Mouse (Mus musculus): ENCODE measurements at regions not wholly inside any gene's neighbourhood (a gene's known extent, or its start where the extent isn't known, plus 50 kb on each side); places are given as distances from the start of the nearest gene placed in this dataset.

DNA sequence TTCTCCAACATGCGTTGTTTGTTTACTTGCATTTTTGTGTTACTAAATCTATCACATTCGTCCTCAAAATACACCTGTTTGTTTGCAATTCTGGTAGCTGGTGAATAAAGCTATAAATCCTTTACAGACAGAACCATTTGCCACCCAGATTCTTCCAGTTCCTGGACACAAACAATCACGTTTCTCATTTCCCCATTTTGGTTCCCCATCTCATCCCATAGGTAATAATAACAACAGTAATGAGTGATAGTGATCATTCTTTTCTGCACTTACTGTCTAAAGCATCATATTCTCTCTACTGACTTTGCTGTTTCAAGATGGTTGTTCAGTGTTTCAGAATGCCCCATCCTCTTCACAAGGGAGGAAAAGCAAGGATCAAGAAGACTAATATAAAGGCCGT is 368.3 kb downstream of the Rpl36a-ps1 start:
- Histone ChIP-seq H3K27ac (ENCODE audit: insufficient read depth, low read depth, low read length) (no peak overlapping the region), H3K4me1 (ENCODE audit: control insufficient read depth, insufficient read depth, low read length) (peaks cover 3% of the 10 kb centered on the region), H3K4me3 (ENCODE audit: insufficient read depth, low read length) (no peak overlapping the region)
- TF ChIP-seq CTCF (IDR thresholded peaks at IDR 0.05; ENCODE audit: low read depth, low read length) = no peak
- no peak for TF ChIP-seq POLR2A (IDR thresholded peaks at IDR 0.05; ENCODE audit: borderline replicate concordance, low read depth, low read length)

DNA sequence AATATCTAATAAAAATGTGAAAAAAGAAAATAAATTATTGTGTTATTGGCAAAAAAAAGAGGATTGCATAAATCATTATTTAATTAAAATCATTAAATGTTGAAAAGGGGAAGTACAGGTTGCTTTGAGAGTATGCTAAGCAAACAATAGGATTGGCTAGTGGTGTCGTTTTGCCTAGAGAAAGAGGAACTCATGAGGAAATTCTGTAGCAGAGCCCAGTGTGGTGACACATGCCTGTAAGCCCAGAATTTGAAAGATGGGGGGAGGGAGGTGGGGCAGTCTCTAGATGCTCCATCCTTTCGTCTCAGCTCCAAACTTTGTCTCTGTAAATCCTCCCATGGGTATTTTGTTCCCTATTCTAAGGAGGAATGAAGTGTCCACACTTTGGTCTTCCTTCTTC is 388.3 kb downstream of the Rpl36a-ps1 start:
- TF ChIP-seq POLR2A (IDR thresholded peaks at IDR 0.05; ENCODE audit: borderline replicate concordance, low read depth, low read length) = no peak
- TF ChIP-seq CTCF (IDR thresholded peaks at IDR 0.05; ENCODE audit: low read depth, low read length) = no peak
- Histone ChIP-seq H3K27ac (ENCODE audit: insufficient read depth, low read depth, low read length) (peak overlapping the region; percentile 46), H3K4me1 (ENCODE audit: control insufficient read depth, insufficient read depth, low read length) (peaks cover 5% of the 10 kb centered on the region), H3K4me3 (ENCODE audit: insufficient read depth, low read length) (no peak overlapping the region)

- no peak overlapping the region for H3K4me3 ChIP-seq (ENCODE audit: insufficient read depth, low read length)
- TF ChIP-seq POLR2A (IDR thresholded peaks at IDR 0.05; ENCODE audit: borderline replicate concordance, low read depth, low read length) = no peak
- no peak for TF ChIP-seq CTCF (IDR thresholded peaks at IDR 0.05; ENCODE audit: low read depth, low read length)
- H3K27ac ChIP-seq (ENCODE audit: insufficient read depth, low read depth, low read length) = no peak overlapping the region
- no peaks in the 10 kb centered on the region for H3K4me1 ChIP-seq (ENCODE audit: control insufficient read depth, insufficient read depth, low read length)
Measured at GRCm38 (mm10) chr14:98596252-98596651, 397.9 kb downstream of the Rpl36a-ps1 start.

DNA sequence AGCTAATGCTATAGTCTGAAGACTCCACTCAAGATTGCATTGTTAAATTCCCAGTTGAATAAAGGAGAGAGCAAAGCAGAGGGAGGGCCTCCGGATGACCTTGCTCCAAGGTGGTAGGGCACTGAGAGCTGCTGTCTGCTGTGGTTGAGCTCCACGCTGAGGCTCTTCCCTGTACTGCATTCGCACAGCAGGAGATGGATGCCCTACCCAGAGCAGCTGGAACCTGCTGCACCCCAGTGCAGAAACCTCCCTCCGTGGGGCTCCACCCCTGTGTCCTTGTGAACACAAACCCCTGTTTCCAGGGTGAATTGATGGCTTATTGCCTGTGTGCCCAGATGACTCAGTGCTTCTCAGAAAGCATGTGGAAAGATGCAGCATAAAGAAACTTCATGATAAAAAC is 404.3 kb downstream of the Rpl36a-ps1 start:
- Histone ChIP-seq H3K27ac (ENCODE audit: insufficient read depth, low read depth, low read length) (no peak overlapping the region), H3K4me3 (ENCODE audit: insufficient read depth, low read length) (no peak overlapping the region), H3K4me1 (ENCODE audit: control insufficient read depth, insufficient read depth, low read length) (no peaks in the 10 kb centered on the region)
- TF ChIP-seq POLR2A (IDR thresholded peaks at IDR 0.05; ENCODE audit: borderline replicate concordance, low read depth, low read length) (no peak), CTCF (IDR thresholded peaks at IDR 0.05; ENCODE audit: low read depth, low read length) (no peak)

GRCm38 (mm10) chr14:98571644-98572043 is 402.1 kb upstream of the Dach1 start:
- no peak overlapping the region for H3K27ac ChIP-seq (ENCODE audit: insufficient read depth, low read depth, low read length)
- TF ChIP-seq CTCF (IDR thresholded peaks at IDR 0.05; ENCODE audit: low read depth, low read length) = no peak
- no peak for TF ChIP-seq POLR2A (IDR thresholded peaks at IDR 0.05; ENCODE audit: borderline replicate concordance, low read depth, low read length)
- no peak overlapping the region for H3K4me3 ChIP-seq (ENCODE audit: insufficient read depth, low read length)
- H3K4me1 ChIP-seq (ENCODE audit: control insufficient read depth, insufficient read depth, low read length) = no peaks in the 10 kb centered on the region

- TF ChIP-seq POLR2A (IDR thresholded peaks at IDR 0.05; ENCODE audit: borderline replicate concordance, low read depth, low read length) = no peak
- no peak for TF ChIP-seq CTCF (IDR thresholded peaks at IDR 0.05; ENCODE audit: low read depth, low read length)
- Histone ChIP-seq H3K4me1 (ENCODE audit: control insufficient read depth, insufficient read depth, low read length) (no peaks in the 10 kb centered on the region), H3K27ac (ENCODE audit: insufficient read depth, low read depth, low read length) (no peak overlapping the region), H3K4me3 (ENCODE audit: insufficient read depth, low read length) (no peak overlapping the region)
Measured at GRCm38 (mm10) chr14:98562002-98562401, 392.4 kb upstream of the Dach1 start.

- H3K4me1 ChIP-seq (ENCODE audit: control insufficient read depth, insufficient read depth, low read length) = no peaks in the 10 kb centered on the region
- no peak overlapping the region for H3K4me3 ChIP-seq (ENCODE audit: insufficient read depth, low read length)
- H3K27ac ChIP-seq (ENCODE audit: insufficient read depth, low read depth, low read length) = no peak overlapping the region
- TF ChIP-seq POLR2A (IDR thresholded peaks at IDR 0.05; ENCODE audit: borderline replicate concordance, low read depth, low read length) (no peak), CTCF (IDR thresholded peaks at IDR 0.05; ENCODE audit: low read depth, low read length) (no peak)
Measured at GRCm38 (mm10) chr14:98539792-98540191, 370.2 kb upstream of the Dach1 start.

DNA sequence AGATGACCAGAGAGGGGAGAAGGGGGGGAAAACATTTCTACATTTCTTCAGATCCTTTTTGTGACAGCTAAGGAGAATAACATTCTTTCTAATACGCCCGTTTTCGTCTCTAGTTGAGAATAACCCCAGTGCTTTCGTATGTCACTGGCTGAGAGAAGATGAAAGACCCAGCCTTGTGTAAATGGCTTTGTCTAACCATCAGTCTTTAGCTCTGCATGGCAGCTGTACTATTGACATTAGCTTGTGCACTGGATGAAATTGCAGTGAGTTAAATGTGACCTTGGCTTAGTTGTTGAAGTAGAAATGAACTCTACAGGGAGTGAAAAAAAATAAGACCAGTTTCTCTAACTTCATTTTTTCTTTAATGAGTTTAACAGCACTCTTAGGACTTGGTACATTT is 368.7 kb upstream of the Dach1 start:
- no peak overlapping the region for H3K27ac ChIP-seq (ENCODE audit: insufficient read depth, low read depth, low read length)
- no peaks in the 10 kb centered on the region for H3K4me1 ChIP-seq (ENCODE audit: control insufficient read depth, insufficient read depth, low read length)
- TF ChIP-seq CTCF (IDR thresholded peaks at IDR 0.05; ENCODE audit: low read depth, low read length) (no peak), POLR2A (IDR thresholded peaks at IDR 0.05; ENCODE audit: borderline replicate concordance, low read depth, low read length) (no peak)
- H3K4me3 ChIP-seq (ENCODE audit: insufficient read depth, low read length) = no peak overlapping the region

- H3K27ac ChIP-seq (ENCODE audit: insufficient read depth, low read depth, low read length) = no peak overlapping the region
- TF ChIP-seq POLR2A (IDR thresholded peaks at IDR 0.05; ENCODE audit: borderline replicate concordance, low read depth, low read length) = no peak
- no peak for TF ChIP-seq CTCF (IDR thresholded peaks at IDR 0.05; ENCODE audit: low read depth, low read length)
- no peak overlapping the region for H3K4me3 ChIP-seq (ENCODE audit: insufficient read depth, low read length)
- no peaks in the 10 kb centered on the region for H3K4me1 ChIP-seq (ENCODE audit: control insufficient read depth, insufficient read depth, low read length)
Measured at GRCm38 (mm10) chr14:98533600-98533999, 364.0 kb upstream of the Dach1 start.

DNA sequence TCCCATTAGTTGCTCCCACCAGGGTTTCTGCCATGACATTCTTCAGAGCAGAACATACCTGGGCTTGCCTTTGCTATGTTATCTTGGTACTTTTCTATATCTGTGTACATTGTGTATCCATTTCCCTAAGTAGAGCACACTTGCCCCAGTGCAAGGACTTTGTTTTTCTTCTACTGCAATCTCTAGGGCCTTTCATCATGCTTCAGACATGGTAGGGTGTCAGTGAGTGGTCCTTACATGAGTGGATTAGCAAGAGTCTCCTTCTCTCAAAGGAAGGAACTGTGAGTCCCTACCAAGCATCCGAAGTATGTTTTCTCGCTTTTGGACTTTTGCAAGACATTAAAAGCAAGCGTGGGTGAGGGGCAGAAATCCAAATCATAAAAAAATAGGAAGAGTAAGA is 351.4 kb upstream of the Dach1 start:
- no peaks in the 10 kb centered on the region for H3K4me1 ChIP-seq (ENCODE audit: control insufficient read depth, insufficient read depth, low read length)
- TF ChIP-seq CTCF (IDR thresholded peaks at IDR 0.05; ENCODE audit: low read depth, low read length) (no peak), POLR2A (IDR thresholded peaks at IDR 0.05; ENCODE audit: borderline replicate concordance, low read depth, low read length) (no peak)

GRCm38 (mm10) chr14:98505321-98505720 is 335.8 kb upstream of the Dach1 start:
- TF ChIP-seq POLR2A (IDR thresholded peaks at IDR 0.05; ENCODE audit: borderline replicate concordance, low read depth, low read length) = no peak
- TF ChIP-seq CTCF (IDR thresholded peaks at IDR 0.05; ENCODE audit: low read depth, low read length) = no peak
- H3K27ac ChIP-seq (ENCODE audit: insufficient read depth, low read depth, low read length) = no peak overlapping the region
- no peaks in the 10 kb centered on the region for H3K4me1 ChIP-seq (ENCODE audit: control insufficient read depth, insufficient read depth, low read length)
- H3K4me3 ChIP-seq (ENCODE audit: insufficient read depth, low read length) = no peak overlapping the region

More for the DNA sequence above, 351.4 kb upstream of the Dach1 start:
- Histone ChIP-seq H3K4me3 (ENCODE audit: insufficient read depth, low read length) (no peak overlapping the region), H3K27ac (ENCODE audit: insufficient read depth, low read depth, low read length) (no peak overlapping the region)

Data from bone marrow macrophage, adult 2 months (primary cell).